Mouse (Mus musculus) kidney, postnatal 0 days (tissue): ENCODE measurements at regions not wholly inside any gene's neighbourhood (a gene's known extent, or its start where the extent isn't known, plus 50 kb on each side); places are given as distances from the start of the nearest gene placed in this dataset.
"Not testable (repeated sequence)": the region's sequence is repeated elsewhere in the genome, so short reads cannot be mapped to it uniquely, and the experiment has no call there.

Experiments used
- ATAC-seq: fragments of 200-750 bp; cut with Nextera tagmentation; replicated peaks from 2 replicates; pipeline ENCODE4 v1.8.0; 2017; ENCODE audit warnings: low read depth, moderate number of reproducible peaks, moderate TSS enrichment, moderate library complexity; ENCODE audit not compliant: low FRiP score
- DNase-seq: peaks from one replicate; pipeline ENCODE4 v3.0.0-alpha.2; 2016; ENCODE audit warnings: low spot score
- H3K27ac ChIP-seq: fragments of 300-500 bp; sonication (generic); 2 replicates; pipeline ENCODE4 v1.5.1; 2014; ENCODE audit warnings: mild to moderate bottlenecking
- H3K27me3 ChIP-seq: fragments of 300-500 bp; sonication (generic); 2 replicates; pipeline ENCODE4 v1.6.1; 2014; ENCODE audit warnings: low read length, mixed read lengths; ENCODE audit not compliant: insufficient read depth
- H3K36me3 ChIP-seq: fragments of 300-500 bp; sonication (generic); 2 replicates; pipeline ENCODE4 v1.6.1; 2014; ENCODE audit warnings: low read length, mixed read lengths; ENCODE audit not compliant: insufficient read depth
- H3K4me1 ChIP-seq: fragments of 300-500 bp; sonication (generic); replicated peaks from 2 replicates; pipeline ENCODE4 v1.6.1; 2014; ENCODE audit warnings: antibody characterized with exemption, low read length, mixed read lengths; ENCODE audit not compliant: insufficient read depth
- H3K4me2 ChIP-seq: fragments of 300-500 bp; sonication (generic); 2 replicates; pipeline ENCODE4 v1.6.1; 2014; ENCODE audit warnings: mild to moderate bottlenecking, low read length, moderate library complexity, mixed read lengths
- H3K4me3 ChIP-seq: fragments of 300-500 bp; sonication (generic); replicated peaks from 2 replicates; pipeline ENCODE4 v1.5.1; 2014; ENCODE audit warnings: low read depth, low read length
- H3K9ac ChIP-seq: fragments of 300-500 bp; sonication (generic); 2 replicates; pipeline ENCODE4 v1.6.1; 2014; ENCODE audit warnings: low read depth, low read length
- H3K9me3 ChIP-seq: fragments of 300-500 bp; sonication (generic); replicated peaks from 2 replicates; pipeline ENCODE4 v1.6.1; 2016; ENCODE audit warnings: low read length, inconsistent platforms, mixed read lengths
- CTCF ChIP-seq: IDR thresholded peaks from 2 replicates; pipeline ENCODE4 v1.5.1; 2016; ENCODE audit warnings: antibody characterized with exemption, low read depth, mild to moderate bottlenecking, moderate library complexity
- WGBS: fragments of 180-500 bp; shearing (Covaris S2); extraction: QIAGEN DNeasy Blood & Tissue Kit; methylation state at CpG from one replicate; pipeline ENCODE4 v1.1.7; 2014; 5-methylcytosine and 5-hydroxymethylcytosine counted together

GRCm38 (mm10) chr6:67679106-67679505 is 143.5 kb upstream of the Tacstd2 start:
- WGBS: 29% methylated on average over 1 of the region's 1 CpGs
- H3K9me3 ChIP-seq, ATAC-seq: not testable (repeated sequence)

GRCm38 (mm10) chr6:67674717-67675116 is 139.1 kb upstream of the Tacstd2 start:
- not testable (repeated sequence) for H3K36me3 ChIP-seq, H3K27ac ChIP-seq, H3K4me2 ChIP-seq, H3K27me3 ChIP-seq, H3K9ac ChIP-seq, H3K4me3 ChIP-seq, DNase-seq, ATAC-seq, H3K9me3 ChIP-seq, H3K4me1 ChIP-seq
- 88% methylated on average over 4 of the region's 4 CpGs for WGBS

More at GRCm38 (mm10) chr6:67679106-67679505, 143.5 kb upstream of the Tacstd2 start:
- not testable (repeated sequence) for H3K36me3 ChIP-seq, H3K4me2 ChIP-seq, H3K9ac ChIP-seq, H3K4me1 ChIP-seq, H3K27ac ChIP-seq, H3K27me3 ChIP-seq, DNase-seq, H3K4me3 ChIP-seq

GRCm38 (mm10) chr6:67673316-67673715 is 137.7 kb upstream of the Tacstd2 start:
- ATAC-seq, H3K9ac ChIP-seq, H3K36me3 ChIP-seq, DNase-seq, H3K27ac ChIP-seq, H3K27me3 ChIP-seq, H3K4me1 ChIP-seq, H3K4me3 ChIP-seq, H3K9me3 ChIP-seq, H3K4me2 ChIP-seq: not testable (repeated sequence)
- 74% methylated on average over 2 of the region's 2 CpGs for WGBS

- DNase-seq, H3K4me2 ChIP-seq, H3K9ac ChIP-seq, ATAC-seq, H3K4me1 ChIP-seq, H3K27me3 ChIP-seq, H3K27ac ChIP-seq, H3K9me3 ChIP-seq, H3K4me3 ChIP-seq, H3K36me3 ChIP-seq: not testable (repeated sequence)
- 79% methylated on average over 8 of the region's 8 CpGs for whole genome bisulfite sequencing
Observed at GRCm38 (mm10) chr6:67668073-67668472, 132.5 kb upstream of the Tacstd2 start.

GRCm38 (mm10) chr6:67631617-67632016 is 96.0 kb upstream of the Tacstd2 start:
- Histone ChIP-seq H3K4me1 (no peaks in the 10 kb centered on the region), H3K27ac (no peak overlapping the region), H3K27me3 (no peaks in the 10 kb centered on the region), H3K9me3 (no peaks in the 10 kb centered on the region), H3K9ac (no peak overlapping the region), H3K36me3 (no peaks in the 10 kb centered on the region), H3K4me3 (no peak overlapping the region), H3K4me2 (no peak overlapping the region)
- DNase-seq: peak; percentile 19
- TF ChIP-seq CTCF: peak; percentile 62
- no peak for ATAC-seq

GRCm38 (mm10) chr6:67610402-67610801 is 74.8 kb upstream of the Tacstd2 start:
- no peaks in the 10 kb centered on the region for H3K9me3 ChIP-seq
- no peak overlapping the region for H3K27ac ChIP-seq
- no peak for TF ChIP-seq CTCF
- no peak overlapping the region for H3K4me2 ChIP-seq
- no peak overlapping the region for H3K4me3 ChIP-seq
- 26% methylated on average over 1 of the region's 1 CpGs for WGBS
- no peaks in the 10 kb centered on the region for H3K27me3 ChIP-seq
- no peaks in the 10 kb centered on the region for H3K4me1 ChIP-seq
- ATAC-seq (no peak), DNase-seq (no peak)
- H3K9ac ChIP-seq: no peak overlapping the region
- H3K36me3 ChIP-seq: no peaks in the 10 kb centered on the region

- H3K27ac ChIP-seq, H3K9me3 ChIP-seq, H3K4me2 ChIP-seq, H3K4me1 ChIP-seq, H3K27me3 ChIP-seq, DNase-seq, H3K36me3 ChIP-seq, ATAC-seq, H3K9ac ChIP-seq, H3K4me3 ChIP-seq: not testable (repeated sequence)
- 36% methylated on average over 1 of the region's 1 CpGs for WGBS
Observed at GRCm38 (mm10) chr6:67609461-67609860, 73.9 kb upstream of the Tacstd2 start.
